13 mouse cellular contexts compared by ENCODE assay signal in the genomic region with DNA sequence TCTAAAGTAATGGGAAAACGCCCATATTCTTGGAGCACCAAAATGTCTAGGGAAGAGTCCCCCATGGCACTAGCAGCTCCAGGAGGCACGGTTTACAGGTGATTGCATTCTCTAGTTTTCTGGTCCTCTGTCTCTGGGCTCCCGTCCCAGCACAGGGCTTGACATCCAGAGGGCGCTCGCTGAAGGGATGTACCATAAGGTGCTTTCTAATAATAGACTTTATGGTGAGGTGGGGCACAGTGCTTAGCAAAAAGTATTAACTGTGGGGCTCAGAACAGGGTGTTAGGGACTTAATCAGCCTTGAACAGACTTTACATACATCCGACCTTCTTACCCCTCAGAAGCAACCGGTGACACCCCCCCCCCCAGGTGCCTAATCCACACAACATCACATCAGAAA. TPM values are rescaled to one million over a fixed set of nuclear protein-coding genes. Genes with fewer than 3 reads are reported as not detected.
DNase-seq lines count a peak whose midpoint lies in the region; ATAC-seq and TF ChIP-seq lines count a peak whose summit lies in the region.
"Had no signal": no experiment of that assay in that cellular context is flagged by ENCODE, and none has a peak within 500 bp of the region (broad histone marks: within the 10 kb centered on the region; RNA-seq: fewer than 3 reads in every experiment).

No protein-coding gene starts in this region.

- no peak overlapping the region for H3K4me3 ChIP-seq in kidney, embryonic 15.5 days (replicated peaks)
- no peak overlapping the region for H3K4me3 ChIP-seq in stomach, postnatal 0 days (ENCODE audit: low read depth, low read length)
- H3K4me3 ChIP-seq: heart, embryonic 15.5 days; limb, embryonic 13.5 days had no signal

- H3K4me2 ChIP-seq in kidney, embryonic 15.5 days = no peak overlapping the region
- H3K4me2 ChIP-seq in stomach, postnatal 0 days (replicated peaks; ENCODE audit: low read depth) = no peak overlapping the region
- H3K4me2 ChIP-seq: heart, embryonic 15.5 days; limb, embryonic 13.5 days had no signal

- ATAC-seq in kidney, embryonic 15.5 days (replicated peaks; ENCODE audit: low FRiP score) = no peak
- ATAC-seq in stomach, postnatal 0 days (ENCODE audit: low FRiP score, low TSS enrichment) = no peak

- H3K36me3 ChIP-seq in kidney, embryonic 15.5 days = no peaks in the 10 kb centered on the region
- H3K36me3 ChIP-seq in stomach, postnatal 0 days (ENCODE audit: control insufficient read depth, insufficient read depth, low read length) = no peaks in the 10 kb centered on the region
- H3K36me3 ChIP-seq: G1E; heart, embryonic 15.5 days; limb, embryonic 13.5 days had no signal

- H3K27ac ChIP-seq in kidney, embryonic 15.5 days = no peak overlapping the region
- no peak overlapping the region for H3K27ac ChIP-seq in stomach, postnatal 0 days (replicated peaks)
- H3K27ac ChIP-seq: heart, embryonic 15.5 days; limb, embryonic 13.5 days had no signal

- H3K9ac ChIP-seq in kidney, embryonic 15.5 days = no peak overlapping the region
- no peak overlapping the region for H3K9ac ChIP-seq in stomach, postnatal 0 days (ENCODE audit: low read length)
- H3K9ac ChIP-seq: heart, embryonic 15.5 days; limb, embryonic 13.5 days had no signal

- peak; percentile 60 for TF ChIP-seq CTCF in stomach, postnatal 0 days (IDR thresholded peaks at IDR 0.05; ENCODE audit: low read depth)

- 59% methylated on average over 7 of the region's 7 CpGs for WGBS in kidney, embryonic 15.5 days
- WGBS in stomach, postnatal 0 days = 53% methylated on average over 7 of the region's 7 CpGs

- peak; percentile 20 for DNase-seq in kidney, adult 18-20 months
- peak; percentile 15 for DNase-seq in urinary bladder, postnatal 25 days (ENCODE audit: low spot score)
- DNase-seq in urinary bladder, postnatal 10 days (ENCODE audit: low spot score) = no peak
- DNase-seq in gastrocnemius, postnatal 10 days = peak; percentile 17
- DNase-seq in stomach, postnatal 0 days (ENCODE audit: low spot score) = no peak
- DNase-seq in layer of hippocampus, adult 9-10 months (ENCODE audit: low spot score) = no peak
- DNase-seq in spleen, postnatal 10 days (ENCODE audit: low spot score in 2 of 2) = no peak

- no peaks in the 10 kb centered on the region for H3K4me1 ChIP-seq in kidney, embryonic 15.5 days
- no peaks in the 10 kb centered on the region for H3K4me1 ChIP-seq in stomach, postnatal 0 days (replicated peaks; ENCODE audit: control insufficient read depth, insufficient read depth)
- H3K4me1 ChIP-seq: heart, embryonic 15.5 days had no signal

- H3K9me3 ChIP-seq in kidney, embryonic 15.5 days (replicated peaks) = no peaks in the 10 kb centered on the region
- no peaks in the 10 kb centered on the region for H3K9me3 ChIP-seq in stomach, postnatal 0 days (ENCODE audit: control insufficient read depth, low read length)
- H3K9me3 ChIP-seq: G1E; heart, embryonic 15.5 days; limb, embryonic 13.5 days had no signal

- TF ChIP-seq EP300 in stomach, postnatal 0 days (optimal IDR thresholded peaks at IDR 0.05) = no peak

- no peaks in the 10 kb centered on the region for H3K27me3 ChIP-seq in kidney, embryonic 15.5 days
- no peaks in the 10 kb centered on the region for H3K27me3 ChIP-seq in stomach, postnatal 0 days (ENCODE audit: control insufficient read depth, insufficient read depth, low read length)
- H3K27me3 ChIP-seq: heart, embryonic 15.5 days; limb, embryonic 13.5 days had no signal

RNA-seq across cellular contexts. Expression of a gene that starts 17.2 kb away (rescaled TPM):
- polyA plus RNA-seq in kidney, embryonic 15.5 days (2015; fragmentation: Nextera tagmentation; extraction: Ambion mirVana) = 0.15 and 0.31 TPM in 2 replicates
- total RNA-seq in gastrocnemius, postnatal 10 days (2021) = under 1 TPM in 1 of 2 experiments, not detected in 1; 0.23 TPM
- 1.1 and 1.6 TPM in 2 replicates for polyA plus RNA-seq in stomach, postnatal 0 days (2015; fragmentation: Nextera tagmentation; extraction: Ambion mirVana)
- polyA plus RNA-seq: forebrain, embryonic 11.5 days; G1E; heart, embryonic 15.5 days; neural tube, embryonic 14.5 days had no signal

RNA-seq across cellular contexts. Expression of a gene that starts 32.6 kb away (rescaled TPM):
- 18.4 and 19.0 TPM in 2 replicates for polyA plus RNA-seq in kidney, embryonic 15.5 days (2015; fragmentation: Nextera tagmentation; extraction: Ambion mirVana)
- 10 to 100 TPM; 12.1 to 15.1 TPM for total RNA-seq in gastrocnemius, postnatal 10 days (2021)
- 13.8 and 14.9 TPM in 2 replicates for polyA plus RNA-seq in stomach, postnatal 0 days (2015; fragmentation: Nextera tagmentation; extraction: Ambion mirVana)

Comparison
In these comparisons a context has a peak if more than half of its experiments do, and no peak if none do; other contexts are left out.
1. DNase-seq: peak in kidney, adult 18-20 months (single experiment), urinary bladder, postnatal 25 days (single experiment) and gastrocnemius, postnatal 10 days (single experiment); none in urinary bladder, postnatal 10 days (single experiment), stomach, postnatal 0 days (single experiment), layer of hippocampus, adult 9-10 months (single experiment) and spleen, postnatal 10 days (0 of 2).